Mouse (Mus musculus) C2C12 (cell line): ENCODE results near the gene Kcnd2.

Experiments
- CEBPB ChIP-seq: IDR thresholded peaks from one replicate; pipeline ENCODE4 v1.6.1; 2011; ENCODE audit warnings: low read depth, mild to moderate bottlenecking, control low read depth, moderate library complexity
- CTCF ChIP-seq: IDR thresholded peaks from one replicate; pipeline ENCODE4 v1.5.1; 2011; ENCODE audit not compliant: control insufficient read depth, insufficient read depth, insufficient read length
- MAX ChIP-seq: IDR thresholded peaks from one replicate; pipeline ENCODE4 v1.6.1; 2011; ENCODE audit warnings: mild to moderate bottlenecking, control low read depth
- MYOG ChIP-seq: IDR thresholded peaks from one replicate; pipeline ENCODE4 v1.6.1; 2011; ENCODE audit not compliant: control insufficient read depth, insufficient read length; ENCODE audit errors: extremely low read depth
- USF1 ChIP-seq: IDR thresholded peaks from one replicate; pipeline ENCODE4 v1.6.1; 2011; ENCODE audit warnings: low read depth, mild to moderate bottlenecking, control low read depth, moderate library complexity

GRCm38 (mm10) chr6:21464719-21465118 is 249.4 kb downstream of the Kcnd2 start:
- TF ChIP-seq CEBPB (no peak), CTCF (no peak), USF1 (no peak), MAX (no peak), MYOG (no peak)
